Mouse (Mus musculus) kidney, embryonic 15.5 days (tissue): ENCODE measurements around the gene Cib2. TPM values are rescaled to one million over a fixed set of nuclear protein-coding genes. Genes with fewer than 3 reads are reported as not detected.

Experiments
- ATAC-seq: fragments of 200-750 bp; cut with Nextera tagmentation; replicated peaks from 2 replicates; pipeline ENCODE4 v1.8.0; 2017; ENCODE audit warnings: moderate TSS enrichment; ENCODE audit not compliant: low FRiP score
- H3K27ac ChIP-seq: fragments of 300-500 bp; sonication (generic); 2 replicates; pipeline ENCODE4 v1.5.1; 2015; ENCODE audit warnings: mild to moderate bottlenecking, inconsistent platforms
- H3K27me3 ChIP-seq: fragments of 300-500 bp; sonication (generic); 2 replicates; pipeline ENCODE4 v1.6.1; 2015; ENCODE audit warnings: inconsistent platforms
- H3K36me3 ChIP-seq: fragments of 300-500 bp; sonication (generic); 2 replicates; pipeline ENCODE4 v1.6.1; 2015; ENCODE audit warnings: inconsistent platforms
- H3K4me1 ChIP-seq: fragments of 300-500 bp; sonication (generic); 2 replicates; pipeline ENCODE4 v1.6.1; 2015; ENCODE audit warnings: inconsistent platforms
- H3K4me2 ChIP-seq: fragments of 300-500 bp; sonication (generic); 2 replicates; pipeline ENCODE4 v1.6.1; 2015; ENCODE audit warnings: moderate library complexity, mild to moderate bottlenecking, inconsistent platforms
- H3K4me3 ChIP-seq: fragments of 300-500 bp; sonication (generic); replicated peaks from 2 replicates; pipeline ENCODE4 v1.5.1; 2015; ENCODE audit warnings: mild to moderate bottlenecking, inconsistent platforms
- H3K9ac ChIP-seq: fragments of 300-500 bp; sonication (generic); 2 replicates; pipeline ENCODE4 v1.6.1; 2015; ENCODE audit warnings: mild to moderate bottlenecking, inconsistent platforms
- H3K9me3 ChIP-seq: fragments of 300-500 bp; sonication (generic); replicated peaks from 2 replicates; pipeline ENCODE4 v1.6.1; 2016; ENCODE audit warnings: inconsistent platforms
- WGBS: fragments of 180-500 bp; shearing (Covaris S2); methylation state at CpG from one replicate; pipeline ENCODE4 v1.1.7; 2015; ENCODE audit warnings: mixed read lengths; 5-methylcytosine and 5-hydroxymethylcytosine counted together
- polyA plus RNA-seq: library from polyadenylated mRNA; unstranded; fragments of >200 nt; fragmentation: Nextera tagmentation; extraction: Ambion mirVana; gene quantifications from 2 replicates; pipeline ENCODE4 v1.2.1, GENCODE M21; 2015

Cib2 gene
- polyA plus RNA-seq, 1 experiment from 2014 or later = 15.9 TPM

GRCm38 (mm10) chr9:54540801-54541200 is 19.2 kb downstream of the Cib2 start:
- no peak overlapping the region for H3K27ac ChIP-seq
- WGBS = 77% methylated on average over 5 of the region's 5 CpGs
- H3K27me3 ChIP-seq = no peaks in the 10 kb centered on the region
- H3K4me3 ChIP-seq = no peak overlapping the region
- no peak overlapping the region for H3K4me2 ChIP-seq
- H3K36me3 ChIP-seq = no peaks in the 10 kb centered on the region
- no peak for ATAC-seq
- no peaks in the 10 kb centered on the region for H3K4me1 ChIP-seq
- H3K9me3 ChIP-seq = no peaks in the 10 kb centered on the region
- H3K9ac ChIP-seq = no peak overlapping the region

- no peak within 1 kb of the TSS for H3K9ac ChIP-seq
- 93% methylated on average over 14 of the region's 14 CpGs for WGBS
- H3K4me2 ChIP-seq = no peak within 1 kb of the TSS
- no peaks in the 10 kb centered on the region for H3K27me3 ChIP-seq
- H3K9me3 ChIP-seq = no peaks in the 10 kb centered on the region
- H3K27ac ChIP-seq = no peak within 1 kb of the TSS
- no peak for ATAC-seq
- no peaks in the 10 kb centered on the region for H3K4me1 ChIP-seq
- H3K4me3 ChIP-seq = no peak within 1 kb of the TSS
- H3K36me3 ChIP-seq = no peaks in the 10 kb centered on the region
Observed at GRCm38 (mm10) chr9:54538684-54539083, 21.3 kb downstream of the Cib2 start, which contains the start of gene Sh2d7. TSS of gene Sh2d7 (plus strand) at chr9:54538984.

- no peak for ATAC-seq
- no peak overlapping the region for H3K4me2 ChIP-seq
- 89% methylated on average over 3 of the region's 3 CpGs for WGBS
- H3K9ac ChIP-seq = no peak overlapping the region
- H3K4me3 ChIP-seq = no peak overlapping the region
- H3K27me3 ChIP-seq = no peaks in the 10 kb centered on the region
- H3K9me3 ChIP-seq = no peaks in the 10 kb centered on the region
- no peaks in the 10 kb centered on the region for H3K4me1 ChIP-seq
- no peaks in the 10 kb centered on the region for H3K36me3 ChIP-seq
- no peak overlapping the region for H3K27ac ChIP-seq
Observed at GRCm38 (mm10) chr9:54538244-54538643, 21.8 kb downstream of the Cib2 start.

- ATAC-seq = no peak
- Histone ChIP-seq H3K27me3 (no peaks in the 10 kb centered on the region), H3K36me3 (no peaks in the 10 kb centered on the region), H3K4me2 (no peak overlapping the region), H3K4me1 (no peaks in the 10 kb centered on the region), H3K27ac (no peak overlapping the region), H3K4me3 (no peak overlapping the region), H3K9ac (no peak overlapping the region), H3K9me3 (no peaks in the 10 kb centered on the region)
- 85% methylated on average over 3 of the region's 3 CpGs for WGBS
Observed at GRCm38 (mm10) chr9:54537480-54537879, 22.5 kb downstream of the Cib2 start.

GRCm38 (mm10) chr9:54537030-54537429 is 23.0 kb downstream of the Cib2 start:
- H3K36me3 ChIP-seq = no peaks in the 10 kb centered on the region
- no peak overlapping the region for H3K27ac ChIP-seq
- no peak overlapping the region for H3K4me3 ChIP-seq
- no peaks in the 10 kb centered on the region for H3K9me3 ChIP-seq
- 51% methylated on average over 4 of the region's 4 CpGs for WGBS
- H3K27me3 ChIP-seq = no peaks in the 10 kb centered on the region
- no peak for ATAC-seq
- no peaks in the 10 kb centered on the region for H3K4me1 ChIP-seq
- no peak overlapping the region for H3K9ac ChIP-seq
- H3K4me2 ChIP-seq = no peak overlapping the region

GRCm38 (mm10) chr9:54536236-54536635 is 23.8 kb downstream of the Cib2 start:
- no peak for ATAC-seq
- Histone ChIP-seq H3K9me3 (no peaks in the 10 kb centered on the region), H3K4me1 (no peaks in the 10 kb centered on the region), H3K9ac (no peak overlapping the region), H3K4me3 (no peak overlapping the region), H3K27ac (no peak overlapping the region), H3K36me3 (no peaks in the 10 kb centered on the region), H3K4me2 (no peak overlapping the region), H3K27me3 (no peaks in the 10 kb centered on the region)
- 78% methylated on average over 7 of the region's 7 CpGs for WGBS

- WGBS = 65% methylated on average over 5 of the region's 5 CpGs
- H3K4me2 ChIP-seq = no peak overlapping the region
- no peak overlapping the region for H3K4me3 ChIP-seq
- H3K36me3 ChIP-seq = no peaks in the 10 kb centered on the region
- no peak overlapping the region for H3K27ac ChIP-seq
- no peaks in the 10 kb centered on the region for H3K4me1 ChIP-seq
- no peak for ATAC-seq
- no peaks in the 10 kb centered on the region for H3K9me3 ChIP-seq
- H3K9ac ChIP-seq = no peak overlapping the region
- no peaks in the 10 kb centered on the region for H3K27me3 ChIP-seq
Observed at GRCm38 (mm10) chr9:54533975-54534374, 26.0 kb downstream of the Cib2 start.

- no peaks in the 10 kb centered on the region for H3K36me3 ChIP-seq
- H3K27me3 ChIP-seq = no peaks in the 10 kb centered on the region
- H3K4me2 ChIP-seq = no peak overlapping the region
- H3K4me3 ChIP-seq = no peak overlapping the region
- ATAC-seq = no peak
- WGBS = 95% methylated on average over 2 of the region's 2 CpGs
- H3K9me3 ChIP-seq = no peaks in the 10 kb centered on the region
- no peak overlapping the region for H3K9ac ChIP-seq
- no peaks in the 10 kb centered on the region for H3K4me1 ChIP-seq
- H3K27ac ChIP-seq = no peak overlapping the region
Observed at GRCm38 (mm10) chr9:54532926-54533325, 27.1 kb downstream of the Cib2 start.

- Histone ChIP-seq H3K4me3 (no peak overlapping the region), H3K27ac (no peak overlapping the region), H3K36me3 (no peaks in the 10 kb centered on the region), H3K27me3 (no peaks in the 10 kb centered on the region), H3K4me1 (no peaks in the 10 kb centered on the region), H3K9me3 (no peaks in the 10 kb centered on the region), H3K4me2 (no peak overlapping the region), H3K9ac (no peak overlapping the region)
- ATAC-seq = no peak
Observed at GRCm38 (mm10) chr9:54531421-54531820, 28.6 kb downstream of the Cib2 start.

- ATAC-seq = no peak
- no peaks in the 10 kb centered on the region for H3K4me1 ChIP-seq
- no peak overlapping the region for H3K4me3 ChIP-seq
- 83% methylated on average over 6 of the region's 6 CpGs for WGBS
- H3K36me3 ChIP-seq = no peaks in the 10 kb centered on the region
- H3K27ac ChIP-seq = no peak overlapping the region
- no peaks in the 10 kb centered on the region for H3K9me3 ChIP-seq
- H3K4me2 ChIP-seq = no peak overlapping the region
- H3K9ac ChIP-seq = no peak overlapping the region
- no peaks in the 10 kb centered on the region for H3K27me3 ChIP-seq
Observed at GRCm38 (mm10) chr9:54530836-54531235, 29.2 kb downstream of the Cib2 start.

- H3K27ac ChIP-seq = no peak overlapping the region
- no peaks in the 10 kb centered on the region for H3K27me3 ChIP-seq
- H3K9me3 ChIP-seq = no peaks in the 10 kb centered on the region
- no peak overlapping the region for H3K4me2 ChIP-seq
- H3K9ac ChIP-seq = no peak overlapping the region
- 84% methylated on average over 2 of the region's 2 CpGs for WGBS
- ATAC-seq = no peak
- H3K4me1 ChIP-seq = no peaks in the 10 kb centered on the region
- H3K4me3 ChIP-seq = no peak overlapping the region
- H3K36me3 ChIP-seq = no peaks in the 10 kb centered on the region
Observed at GRCm38 (mm10) chr9:54529950-54530349, 30.1 kb downstream of the Cib2 start.

- no peaks in the 10 kb centered on the region for H3K9me3 ChIP-seq
- no peaks in the 10 kb centered on the region for H3K4me1 ChIP-seq
- no peak overlapping the region for H3K9ac ChIP-seq
- H3K4me3 ChIP-seq = no peak overlapping the region
- no peaks in the 10 kb centered on the region for H3K27me3 ChIP-seq
- no peak for ATAC-seq
- no peak overlapping the region for H3K4me2 ChIP-seq
- H3K36me3 ChIP-seq = no peaks in the 10 kb centered on the region
- no peak overlapping the region for H3K27ac ChIP-seq
- 51% methylated on average over 7 of the region's 7 CpGs for WGBS
Observed at GRCm38 (mm10) chr9:54527694-54528093, 32.3 kb downstream of the Cib2 start.

- Histone ChIP-seq H3K4me2 (no peak overlapping the region), H3K9ac (no peak overlapping the region), H3K27me3 (no peaks in the 10 kb centered on the region), H3K9me3 (no peaks in the 10 kb centered on the region), H3K4me1 (no peaks in the 10 kb centered on the region), H3K27ac (no peak overlapping the region), H3K4me3 (no peak overlapping the region), H3K36me3 (no peaks in the 10 kb centered on the region)
- no peak for ATAC-seq
- 61% methylated on average over 4 of the region's 4 CpGs for WGBS
Observed at GRCm38 (mm10) chr9:54520286-54520685, 39.7 kb downstream of the Cib2 start.
